In genomic region chr8:88522433-88523030, GRCm38 (mm10) we compare ENCODE assay signal across 9 mouse cellular contexts. TPM values are rescaled to one million over a fixed set of nuclear protein-coding genes. Genes with fewer than 3 reads are reported as not detected.
DNase-seq lines count a peak whose midpoint lies in the region; ATAC-seq lines count a peak whose summit lies in the region.
"Had no signal": no experiment of that assay in that cellular context is flagged by ENCODE, and none has a peak within 500 bp of the region (broad histone marks: within the 10 kb centered on the region; RNA-seq: fewer than 3 reads in every experiment).

No protein-coding gene starts in this region.

- H3K9ac ChIP-seq in kidney, embryonic 14.5 days (ENCODE audit: low read depth, low read length) = peak overlapping the region; percentile 86
- peak overlapping the region; percentile 70 for H3K9ac ChIP-seq in midbrain, embryonic 15.5 days

- 0 out of 2 replicates have a peak, but pooled peaks cover 4% of the 10 kb centered on the region for H3K27me3 ChIP-seq in kidney, embryonic 14.5 days (ENCODE audit: control insufficient read depth, insufficient read depth, low read length)
- H3K27me3 ChIP-seq in embryonic facial prominence, embryonic 10.5 days (replicated peaks; ENCODE audit: low read depth, poor library complexity, severe bottlenecking) = peaks cover 48% of the 10 kb centered on the region
- peaks cover 29% of the 10 kb centered on the region for H3K27me3 ChIP-seq in limb, embryonic 10.5 days (ENCODE audit: low read depth, poor library complexity, severe bottlenecking)
- H3K27me3 ChIP-seq in midbrain, embryonic 15.5 days (replicated peaks) = peaks cover 9% of the 10 kb centered on the region; the same call in 1 of the 2 replicates

- DNase-seq in kidney, postnatal 10 days = no peak
- no peak for DNase-seq in embryonic facial prominence, embryonic 10.5 days (ENCODE audit: low spot score)
- no peak for DNase-seq in limb, embryonic 10.5 days (ENCODE audit: low spot score)
- no peak for DNase-seq in gastrocnemius, postnatal 14 days
- DNase-seq in natural killer cell, adult 2 months (ENCODE audit: low spot score in 2 of 2) = no peak
- no peak for DNase-seq in right cerebral cortex, postnatal 14 days

- ATAC-seq in kidney, embryonic 14.5 days (ENCODE audit: low FRiP score, low TSS enrichment) = no peak
- no peak for ATAC-seq in midbrain, embryonic 15.5 days (replicated peaks)

- 14% methylated on average over 5 of the region's 5 CpGs for WGBS in kidney, embryonic 14.5 days
- WGBS in embryonic facial prominence, embryonic 10.5 days = 34% methylated on average over 5 of the region's 5 CpGs
- WGBS in limb, embryonic 10.5 days = 30% methylated on average over 5 of the region's 5 CpGs
- WGBS in midbrain, embryonic 15.5 days = 20% methylated on average over 5 of the region's 5 CpGs

- intact Hi-C loops in gastrocnemius, postnatal 14 days (cut with DNase I; ENCODE audit: low total_unique reads) = no loop called here

- peak overlapping the region; percentile 82 for H3K4me3 ChIP-seq in kidney, embryonic 14.5 days (ENCODE audit: low read length)
- peak overlapping the region; percentile 70 for H3K4me3 ChIP-seq in embryonic facial prominence, embryonic 10.5 days
- peak overlapping the region; percentile 81 for H3K4me3 ChIP-seq in limb, embryonic 10.5 days
- H3K4me3 ChIP-seq in midbrain, embryonic 15.5 days = peak overlapping the region; percentile 67

- peaks cover 37% of the 10 kb centered on the region for H3K4me1 ChIP-seq in kidney, embryonic 14.5 days (ENCODE audit: control insufficient read depth, insufficient read depth, low read length)
- H3K4me1 ChIP-seq in embryonic facial prominence, embryonic 10.5 days = peaks cover 85% of the 10 kb centered on the region
- peaks cover 92% of the 10 kb centered on the region for H3K4me1 ChIP-seq in limb, embryonic 10.5 days
- peaks cover 61% of the 10 kb centered on the region for H3K4me1 ChIP-seq in midbrain, embryonic 15.5 days

- H3K4me2 ChIP-seq in kidney, embryonic 14.5 days (replicated peaks; ENCODE audit: low read depth, low read length) = peak overlapping the region; percentile 87
- H3K4me2 ChIP-seq in midbrain, embryonic 15.5 days = peak overlapping the region; percentile 98

- no peaks in the 10 kb centered on the region for H3K9me3 ChIP-seq in kidney, embryonic 14.5 days (ENCODE audit: control insufficient read depth, low read length)
- no peaks in the 10 kb centered on the region for H3K9me3 ChIP-seq in embryonic facial prominence, embryonic 10.5 days
- no peaks in the 10 kb centered on the region for H3K9me3 ChIP-seq in limb, embryonic 10.5 days (replicated peaks)
- no peaks in the 10 kb centered on the region for H3K9me3 ChIP-seq in midbrain, embryonic 15.5 days

- H3K27ac ChIP-seq in kidney, embryonic 14.5 days (ENCODE audit: low read depth, low read length) = no peak overlapping the region
- H3K27ac ChIP-seq in embryonic facial prominence, embryonic 10.5 days (replicated peaks) = peak overlapping the region; percentile 91
- peak overlapping the region; percentile 93 for H3K27ac ChIP-seq in limb, embryonic 10.5 days
- no peak overlapping the region for H3K27ac ChIP-seq in midbrain, embryonic 15.5 days

- peaks cover 5% of the 10 kb centered on the region; the same call in 1 of the 2 replicates for H3K36me3 ChIP-seq in kidney, embryonic 14.5 days (ENCODE audit: control insufficient read depth, insufficient read depth, low read length)
- peaks cover 20% of the 10 kb centered on the region for H3K36me3 ChIP-seq in embryonic facial prominence, embryonic 10.5 days (replicated peaks)
- H3K36me3 ChIP-seq in limb, embryonic 10.5 days = peaks cover 8% of the 10 kb centered on the region
- H3K36me3 ChIP-seq in midbrain, embryonic 15.5 days (replicated peaks) = no peaks in the 10 kb centered on the region
- H3K36me3 ChIP-seq: G1E had no signal

RNA-seq across cellular contexts. Expression of gene Nkd1, which starts 1.4 kb away (rescaled TPM):
- polyA plus RNA-seq in kidney, embryonic 14.5 days (2014; fragmentation: Nextera tagmentation; extraction: Ambion mirVana) = 52.4 and 60.9 TPM in 2 replicates
- 43.5 and 49.7 TPM in 2 replicates for polyA plus RNA-seq in embryonic facial prominence, embryonic 10.5 days (2016; fragmentation: Nextera tagmentation; extraction: Ambion mirVana)
- polyA plus RNA-seq in limb, embryonic 10.5 days (2016; fragmentation: Nextera tagmentation; extraction: Ambion mirVana) = 55.4 and 60.7 TPM in 2 replicates
- 62.9 and 69.1 TPM in 2 replicates for polyA plus RNA-seq in midbrain, embryonic 15.5 days (2015; fragmentation: Nextera tagmentation; extraction: Ambion mirVana)
- total RNA-seq in gastrocnemius, postnatal 14 days (2021) = 1 to 10 TPM; 3.1 to 4.5 TPM
- polyA plus RNA-seq: G1E had no signal

Comparison
In these comparisons a context has a peak if more than half of its experiments do, and no peak if none do; other contexts are left out.
1. H3K27ac ChIP-seq: peak in embryonic facial prominence, embryonic 10.5 days (single experiment) and limb, embryonic 10.5 days (single experiment); none in kidney, embryonic 14.5 days (single experiment) and midbrain, embryonic 15.5 days (single experiment).
2. Peak in every context shown above with its lines, with median percentiles within 50 percentile points of each other: H3K4me3 ChIP-seq.